Mouse (Mus musculus) heart, postnatal 25 days (tissue): ENCODE results near the gene Dnajb5. TPM values are rescaled to one million over a fixed set of nuclear protein-coding genes. Genes with fewer than 3 reads are reported as not detected.
A peak's percentile ranks its signal among the peaks of the same experiment; 100 is the strongest.
"Not testable (repeated sequence)": the region's sequence is repeated elsewhere in the genome, so short reads cannot be mapped to it uniquely, and the experiment has no call there.

ENCODE experiments used
- DNase-seq: peaks from one replicate; pipeline ENCODE4 v3.0.0; 2022; ENCODE audit warnings: low spot score
- intact Hi-C: fragments of 180-260 bp; cut with DNase I; formaldehyde crosslinking; loops from one replicate; pipeline ENCODE4 v1.15.1; 2025
- total RNA-seq, 2 experiments: library from RNA; stranded (reverse); gene quantifications; 2 replicates each; pipeline ENCODE4 v1.2.3; 2021

The Dnajb5 gene
- total RNA-seq, 2 experiments from 2014 or later: 83.5 to 93.2 TPM

GRCm38 (mm10) chr4:42961592-42961991, 12.0 kb downstream of the Dnajb5 start:
- intact Hi-C loops: no loop called here
- DNase-seq: no peak

- intact Hi-C loops: no loop called here
- no peak for DNase-seq
Observed at GRCm38 (mm10) chr4:42963480-42963879, 13.9 kb downstream of the Dnajb5 start.

GRCm38 (mm10) chr4:42965039-42965719, 15.6 kb downstream of the Dnajb5 start:
- DNase-seq: no peak
- intact Hi-C loops: loop anchor here (1.0 kb wide), 1 partner anchor 88 kb away; no protein-coding TSS in a partner anchor

GRCm38 (mm10) chr4:42969304-42969703, 19.7 kb downstream of the Dnajb5 start, which contains the start of gene 1700022I11Rik:
TSS of gene 1700022I11Rik (plus strand) at chr4:42969604.
- intact Hi-C loops: no loop called here
- no peak for DNase-seq

GRCm38 (mm10) chr4:42972952-42973351, 23.3 kb downstream of the Dnajb5 start:
- intact Hi-C loops: no loop called here
- no peak for DNase-seq

GRCm38 (mm10) chr4:42973868-42974267, 24.3 kb downstream of the Dnajb5 start:
- no peak for DNase-seq
- intact Hi-C loops: no loop called here

- intact Hi-C loops: no loop called here
- DNase-seq: no peak
Observed at GRCm38 (mm10) chr4:42978062-42978461, 28.4 kb downstream of the Dnajb5 start.

- intact Hi-C loops, DNase-seq: not testable (repeated sequence)
Observed at GRCm38 (mm10) chr4:42980467-42980866, 30.9 kb downstream of the Dnajb5 start.

GRCm38 (mm10) chr4:42988296-42988695, 38.7 kb downstream of the Dnajb5 start:
- DNase-seq: no peak
- intact Hi-C loops: no loop called here

GRCm38 (mm10) chr4:42998022-42998421, 48.4 kb downstream of the Dnajb5 start:
- intact Hi-C loops: no loop called here
- DNase-seq: no peak

GRCm38 (mm10) chr4:42999451-43000140, 50.0 kb downstream of the Dnajb5 start:
- DNase-seq: peak; percentile 53
- intact Hi-C loops: no loop called here

GRCm38 (mm10) chr4:43000141-43000986, 50.8 kb downstream of the Dnajb5 start, which contains the start of gene Vcp:
TSS of gene Vcp (minus strand) at chr4:43000507.
- intact Hi-C loops: not testable (repeated sequence)
- peak; percentile 99 for DNase-seq

GRCm38 (mm10) chr4:43001272-43001671, 51.7 kb downstream of the Dnajb5 start:
- DNase-seq: no peak
- intact Hi-C loops: no loop called here

- DNase-seq: no peak
- intact Hi-C loops: no loop called here
Observed at GRCm38 (mm10) chr4:43002756-43003439, 53.3 kb downstream of the Dnajb5 start.

- no peak for DNase-seq
- intact Hi-C loops: no loop called here
Observed at GRCm38 (mm10) chr4:43004951-43005350, 55.3 kb downstream of the Dnajb5 start.

- no peak for DNase-seq
- intact Hi-C loops: loop anchor here (1.0 kb wide), 1 partner anchor 20 kb away; the partner anchor contains the start of gene Pigo
Observed at GRCm38 (mm10) chr4:43005765-43006164, 56.2 kb downstream of the Dnajb5 start.
